Mouse (Mus musculus): ENCODE results near the gene Cbx7. TPM values are rescaled to one million over a fixed set of nuclear protein-coding genes. Genes with fewer than 3 reads are reported as not detected.

Cbx7 gene
- polyA plus RNA-seq, 1 experiment from 2014 or later: 5.7 TPM

GRCm38 (mm10) chr15:80005436-80005835 lies 34.5 kb upstream of the Cbx7 start:
- Histone ChIP-seq H3K4me1 (ENCODE audit: control insufficient read depth, insufficient read depth, low read length) (peaks cover 21% of the 10 kb centered on the region), H3K9me3 (replicated peaks; ENCODE audit: control insufficient read depth, low read length) (no peaks in the 10 kb centered on the region), H3K36me3 (ENCODE audit: control insufficient read depth, insufficient read depth, low read length) (0 out of 2 replicates have a peak, but pooled peaks cover 3% of the 10 kb centered on the region), H3K4me2 (ENCODE audit: low read depth, low read length) (no peak overlapping the region), H3K27ac (ENCODE audit: low read length) (peak overlapping the region; percentile 56), H3K4me3 (replicated peaks; ENCODE audit: low read length) (no peak overlapping the region), H3K27me3 (ENCODE audit: control insufficient read depth, insufficient read depth, low read length) (no peaks in the 10 kb centered on the region), H3K9ac (ENCODE audit: low read length) (peak overlapping the region; percentile 14; the same call in 1 of the 2 replicates)
- 63% methylated on average over 10 of the region's 10 CpGs for WGBS
- no peak for ATAC-seq (ENCODE audit: insufficient read depth, low FRiP score)

- Histone ChIP-seq H3K27me3 (ENCODE audit: control insufficient read depth, insufficient read depth, low read length) (no peaks in the 10 kb centered on the region), H3K4me3 (replicated peaks; ENCODE audit: low read length) (no peak overlapping the region), H3K4me1 (ENCODE audit: control insufficient read depth, insufficient read depth, low read length) (peaks cover 18% of the 10 kb centered on the region), H3K27ac (ENCODE audit: low read length) (peak overlapping the region; percentile 56), H3K36me3 (ENCODE audit: control insufficient read depth, insufficient read depth, low read length) (0 out of 2 replicates have a peak, but pooled peaks cover 3% of the 10 kb centered on the region), H3K4me2 (ENCODE audit: low read depth, low read length) (no peak overlapping the region), H3K9me3 (replicated peaks; ENCODE audit: control insufficient read depth, low read length) (no peaks in the 10 kb centered on the region), H3K9ac (ENCODE audit: low read length) (peak overlapping the region; percentile 14; the same call in 1 of the 2 replicates)
- peak; percentile 18; the same call in 1 of the 2 replicates for ATAC-seq (ENCODE audit: insufficient read depth, low FRiP score)
- 40% methylated on average over 14 of the region's 14 CpGs for WGBS
These were observed 33.9 kb upstream of the Cbx7 start for GRCm38 (mm10) chr15:80004644-80005340.

- H3K27ac ChIP-seq (ENCODE audit: low read length): no peak overlapping the region
- ATAC-seq (ENCODE audit: insufficient read depth, low FRiP score): no peak
- 47% methylated on average over 2 of the region's 2 CpGs for WGBS
These were observed 32.7 kb upstream of the Cbx7 start for GRCm38 (mm10) chr15:80003581-80003980.

GRCm38 (mm10) chr15:80001601-80002000 lies 30.7 kb upstream of the Cbx7 start:
- H3K4me2 ChIP-seq (ENCODE audit: low read depth, low read length): no peak overlapping the region
- H3K27me3 ChIP-seq (ENCODE audit: control insufficient read depth, insufficient read depth, low read length): no peaks in the 10 kb centered on the region
- no peak overlapping the region for H3K27ac ChIP-seq (ENCODE audit: low read length)
- no peak for ATAC-seq (ENCODE audit: insufficient read depth, low FRiP score)
- peaks cover 15% of the 10 kb centered on the region for H3K4me1 ChIP-seq (ENCODE audit: control insufficient read depth, insufficient read depth, low read length)
- 90% methylated on average over 23 of the region's 23 CpGs for WGBS
- 0 out of 2 replicates have a peak, but pooled peaks cover 3% of the 10 kb centered on the region for H3K36me3 ChIP-seq (ENCODE audit: control insufficient read depth, insufficient read depth, low read length)
- H3K9me3 ChIP-seq (replicated peaks; ENCODE audit: control insufficient read depth, low read length): no peaks in the 10 kb centered on the region
- no peak overlapping the region for H3K4me3 ChIP-seq (replicated peaks; ENCODE audit: low read length)
- H3K9ac ChIP-seq (ENCODE audit: low read length): no peak overlapping the region

More at GRCm38 (mm10) chr15:80003581-80003980, 32.7 kb upstream of the Cbx7 start:
- no peak overlapping the region for H3K4me2 ChIP-seq (ENCODE audit: low read depth, low read length)
- H3K4me3 ChIP-seq (replicated peaks; ENCODE audit: low read length): no peak overlapping the region
- no peak overlapping the region for H3K9ac ChIP-seq (ENCODE audit: low read length)
- no peaks in the 10 kb centered on the region for H3K27me3 ChIP-seq (ENCODE audit: control insufficient read depth, insufficient read depth, low read length)
- peaks cover 15% of the 10 kb centered on the region for H3K4me1 ChIP-seq (ENCODE audit: control insufficient read depth, insufficient read depth, low read length)
- H3K36me3 ChIP-seq (ENCODE audit: control insufficient read depth, insufficient read depth, low read length): 0 out of 2 replicates have a peak, but pooled peaks cover 3% of the 10 kb centered on the region
- no peaks in the 10 kb centered on the region for H3K9me3 ChIP-seq (replicated peaks; ENCODE audit: control insufficient read depth, low read length)

- H3K4me2 ChIP-seq (ENCODE audit: low read depth, low read length): no peak overlapping the region
- 46% methylated on average over 8 of the region's 8 CpGs for WGBS
- no peaks in the 10 kb centered on the region for H3K27me3 ChIP-seq (ENCODE audit: control insufficient read depth, insufficient read depth, low read length)
- H3K4me3 ChIP-seq (replicated peaks; ENCODE audit: low read length): no peak overlapping the region
- H3K9me3 ChIP-seq (replicated peaks; ENCODE audit: control insufficient read depth, low read length): no peaks in the 10 kb centered on the region
- no peak overlapping the region for H3K27ac ChIP-seq (ENCODE audit: low read length)
- no peak for ATAC-seq (ENCODE audit: insufficient read depth, low FRiP score)
- 0 out of 2 replicates have a peak, but pooled peaks cover 3% of the 10 kb centered on the region for H3K36me3 ChIP-seq (ENCODE audit: control insufficient read depth, insufficient read depth, low read length)
- H3K9ac ChIP-seq (ENCODE audit: low read length): no peak overlapping the region
- H3K4me1 ChIP-seq (ENCODE audit: control insufficient read depth, insufficient read depth, low read length): peaks cover 11% of the 10 kb centered on the region
These were observed 29.8 kb upstream of the Cbx7 start for GRCm38 (mm10) chr15:80000694-80001093.

GRCm38 (mm10) chr15:79997988-79998387 lies 27.1 kb upstream of the Cbx7 start:
- no peak overlapping the region for H3K4me2 ChIP-seq (ENCODE audit: low read depth, low read length)
- H3K9me3 ChIP-seq (replicated peaks; ENCODE audit: control insufficient read depth, low read length): no peaks in the 10 kb centered on the region
- no peaks in the 10 kb centered on the region for H3K4me1 ChIP-seq (ENCODE audit: control insufficient read depth, insufficient read depth, low read length)
- H3K27ac ChIP-seq (ENCODE audit: low read length): no peak overlapping the region
- H3K36me3 ChIP-seq (ENCODE audit: control insufficient read depth, insufficient read depth, low read length): 0 out of 2 replicates have a peak, but pooled peaks cover 3% of the 10 kb centered on the region
- H3K27me3 ChIP-seq (ENCODE audit: control insufficient read depth, insufficient read depth, low read length): no peaks in the 10 kb centered on the region
- 60% methylated on average over 3 of the region's 3 CpGs for WGBS
- no peak overlapping the region for H3K4me3 ChIP-seq (replicated peaks; ENCODE audit: low read length)
- no peak for ATAC-seq (ENCODE audit: insufficient read depth, low FRiP score)
- H3K9ac ChIP-seq (ENCODE audit: low read length): no peak overlapping the region

GRCm38 (mm10) chr15:79996781-79997180 lies 25.9 kb upstream of the Cbx7 start:
- H3K27ac ChIP-seq (ENCODE audit: low read length): no peak overlapping the region
- 0 out of 2 replicates have a peak, but pooled peaks cover 3% of the 10 kb centered on the region for H3K36me3 ChIP-seq (ENCODE audit: control insufficient read depth, insufficient read depth, low read length)
- H3K4me3 ChIP-seq (replicated peaks; ENCODE audit: low read length): no peak overlapping the region
- no peaks in the 10 kb centered on the region for H3K27me3 ChIP-seq (ENCODE audit: control insufficient read depth, insufficient read depth, low read length)
- H3K9me3 ChIP-seq (replicated peaks; ENCODE audit: control insufficient read depth, low read length): no peaks in the 10 kb centered on the region
- H3K9ac ChIP-seq (ENCODE audit: low read length): no peak overlapping the region
- ATAC-seq (ENCODE audit: insufficient read depth, low FRiP score): no peak
- no peaks in the 10 kb centered on the region for H3K4me1 ChIP-seq (ENCODE audit: control insufficient read depth, insufficient read depth, low read length)
- 90% methylated on average over 11 of the region's 11 CpGs for WGBS
- no peak overlapping the region for H3K4me2 ChIP-seq (ENCODE audit: low read depth, low read length)

GRCm38 (mm10) chr15:79995552-79995951 lies 24.6 kb upstream of the Cbx7 start:
- Histone ChIP-seq H3K9ac (ENCODE audit: low read length) (no peak overlapping the region), H3K36me3 (ENCODE audit: control insufficient read depth, insufficient read depth, low read length) (no peaks in the 10 kb centered on the region), H3K27ac (ENCODE audit: low read length) (no peak overlapping the region), H3K4me2 (ENCODE audit: low read depth, low read length) (no peak overlapping the region), H3K4me3 (replicated peaks; ENCODE audit: low read length) (no peak overlapping the region), H3K4me1 (ENCODE audit: control insufficient read depth, insufficient read depth, low read length) (no peaks in the 10 kb centered on the region), H3K27me3 (ENCODE audit: control insufficient read depth, insufficient read depth, low read length) (no peaks in the 10 kb centered on the region), H3K9me3 (replicated peaks; ENCODE audit: control insufficient read depth, low read length) (no peaks in the 10 kb centered on the region)
- 92% methylated on average over 7 of the region's 7 CpGs for WGBS
- ATAC-seq (ENCODE audit: insufficient read depth, low FRiP score): no peak

GRCm38 (mm10) chr15:79994566-79994965 lies 23.6 kb upstream of the Cbx7 start:
- H3K9me3 ChIP-seq (replicated peaks; ENCODE audit: control insufficient read depth, low read length): no peaks in the 10 kb centered on the region
- 88% methylated on average over 4 of the region's 4 CpGs for WGBS
- H3K27ac ChIP-seq (ENCODE audit: low read length): no peak overlapping the region
- 0 out of 2 replicates have a peak overlapping the region, but pooled peaks have one; percentile 26 for H3K9ac ChIP-seq (ENCODE audit: low read length)
- H3K4me3 ChIP-seq (replicated peaks; ENCODE audit: low read length): no peak overlapping the region
- H3K36me3 ChIP-seq (ENCODE audit: control insufficient read depth, insufficient read depth, low read length): no peaks in the 10 kb centered on the region
- no peaks in the 10 kb centered on the region for H3K27me3 ChIP-seq (ENCODE audit: control insufficient read depth, insufficient read depth, low read length)
- ATAC-seq (ENCODE audit: insufficient read depth, low FRiP score): no peak
- no peak overlapping the region for H3K4me2 ChIP-seq (ENCODE audit: low read depth, low read length)
- H3K4me1 ChIP-seq (ENCODE audit: control insufficient read depth, insufficient read depth, low read length): no peaks in the 10 kb centered on the region

Data from stomach, embryonic 16.5 days (tissue).